Mouse (Mus musculus): Measurements from ENCODE around the gene Scn10a. TPM values are rescaled to one million over a fixed set of nuclear protein-coding genes. Genes with fewer than 3 reads are reported as not detected.

The Scn10a gene
- total and polyA plus RNA-seq, 2 experiments, result not detected

GRCm38 (mm10) chr9:119564803-119565202 is 154.3 kb downstream of the Scn10a start:
- 79% methylated on average over 6 of the region's 6 CpGs for WGBS
- Histone ChIP-seq H3K27ac (replicated peaks; ENCODE audit: insufficient read depth, low read depth, low read length) (no peak overlapping the region), H3K4me3 (ENCODE audit: insufficient read depth, low read depth, low read length) (no peak overlapping the region), H3K36me3 (ENCODE audit: control insufficient read depth, insufficient read depth, low read length) (no peaks in the 10 kb centered on the region), H3K27me3 (ENCODE audit: control insufficient read depth, insufficient read depth, low read length) (0 out of 2 replicates have a peak, but pooled peaks cover 3% of the 10 kb centered on the region), H3K9ac (ENCODE audit: low read depth, low read length) (no peak overlapping the region), H3K4me1 (ENCODE audit: control insufficient read depth, insufficient read depth, low read length) (no peaks in the 10 kb centered on the region), H3K79me2 (ENCODE audit: control insufficient read depth, insufficient read depth, low read length) (no peaks in the 10 kb centered on the region)
- TF ChIP-seq CTCF (IDR thresholded peaks at IDR 0.05; ENCODE audit: low read depth, low read length), result no peak
- TF ChIP-seq POLR2A (IDR thresholded peaks at IDR 0.05; ENCODE audit: extremely low read depth, insufficient read depth, low read length), result no peak
- no peak for DNase-seq (ENCODE audit: extremely low read depth, low read depth, low spot score)

GRCm38 (mm10) chr9:119563617-119564016 is 155.5 kb downstream of the Scn10a start:
- TF ChIP-seq POLR2A (IDR thresholded peaks at IDR 0.05; ENCODE audit: extremely low read depth, insufficient read depth, low read length), result no peak
- no peak for TF ChIP-seq CTCF (IDR thresholded peaks at IDR 0.05; ENCODE audit: low read depth, low read length)

GRCm38 (mm10) chr9:119562256-119562655 is 156.9 kb downstream of the Scn10a start:
- no peak for TF ChIP-seq CTCF (IDR thresholded peaks at IDR 0.05; ENCODE audit: low read depth, low read length)
- TF ChIP-seq POLR2A (IDR thresholded peaks at IDR 0.05; ENCODE audit: extremely low read depth, insufficient read depth, low read length), result no peak
- H3K79me2 ChIP-seq (ENCODE audit: control insufficient read depth, insufficient read depth, low read length), result no peaks in the 10 kb centered on the region
- H3K4me3 ChIP-seq (ENCODE audit: insufficient read depth, low read depth, low read length), result no peak overlapping the region
- no peaks in the 10 kb centered on the region for H3K4me1 ChIP-seq (ENCODE audit: control insufficient read depth, insufficient read depth, low read length)
- no peaks in the 10 kb centered on the region for H3K36me3 ChIP-seq (ENCODE audit: control insufficient read depth, insufficient read depth, low read length)
- 83% methylated on average over 12 of the region's 12 CpGs for WGBS
- DNase-seq (ENCODE audit: extremely low read depth, low read depth, low spot score), result no peak
- no peak overlapping the region for H3K27ac ChIP-seq (replicated peaks; ENCODE audit: insufficient read depth, low read depth, low read length)
- 0 out of 2 replicates have a peak, but pooled peaks cover 3% of the 10 kb centered on the region for H3K27me3 ChIP-seq (ENCODE audit: control insufficient read depth, insufficient read depth, low read length)
- no peak overlapping the region for H3K9ac ChIP-seq (ENCODE audit: low read depth, low read length)

More at GRCm38 (mm10) chr9:119563617-119564016, 155.5 kb downstream of the Scn10a start:
- Histone ChIP-seq H3K4me1 (ENCODE audit: control insufficient read depth, insufficient read depth, low read length) (no peaks in the 10 kb centered on the region), H3K79me2 (ENCODE audit: control insufficient read depth, insufficient read depth, low read length) (no peaks in the 10 kb centered on the region), H3K27me3 (ENCODE audit: control insufficient read depth, insufficient read depth, low read length) (0 out of 2 replicates have a peak, but pooled peaks cover 3% of the 10 kb centered on the region), H3K9ac (ENCODE audit: low read depth, low read length) (no peak overlapping the region), H3K36me3 (ENCODE audit: control insufficient read depth, insufficient read depth, low read length) (no peaks in the 10 kb centered on the region), H3K4me3 (ENCODE audit: insufficient read depth, low read depth, low read length) (no peak overlapping the region), H3K27ac (replicated peaks; ENCODE audit: insufficient read depth, low read depth, low read length) (no peak overlapping the region)
- WGBS, result 54% methylated on average over 6 of the region's 6 CpGs
- no peak for DNase-seq (ENCODE audit: extremely low read depth, low read depth, low spot score)

GRCm38 (mm10) chr9:119561746-119562145 is 157.4 kb downstream of the Scn10a start:
- H3K4me3 ChIP-seq (ENCODE audit: insufficient read depth, low read depth, low read length), result no peak overlapping the region
- H3K4me1 ChIP-seq (ENCODE audit: control insufficient read depth, insufficient read depth, low read length), result no peaks in the 10 kb centered on the region
- no peaks in the 10 kb centered on the region for H3K79me2 ChIP-seq (ENCODE audit: control insufficient read depth, insufficient read depth, low read length)
- H3K27me3 ChIP-seq (ENCODE audit: control insufficient read depth, insufficient read depth, low read length), result 0 out of 2 replicates have a peak, but pooled peaks cover 3% of the 10 kb centered on the region
- no peak overlapping the region for H3K27ac ChIP-seq (replicated peaks; ENCODE audit: insufficient read depth, low read depth, low read length)
- WGBS, result 80% methylated on average over 8 of the region's 8 CpGs
- H3K9ac ChIP-seq (ENCODE audit: low read depth, low read length), result no peak overlapping the region
- TF ChIP-seq CTCF (IDR thresholded peaks at IDR 0.05; ENCODE audit: low read depth, low read length), result no peak
- no peak for TF ChIP-seq POLR2A (IDR thresholded peaks at IDR 0.05; ENCODE audit: extremely low read depth, insufficient read depth, low read length)
- no peaks in the 10 kb centered on the region for H3K36me3 ChIP-seq (ENCODE audit: control insufficient read depth, insufficient read depth, low read length)
- DNase-seq (ENCODE audit: extremely low read depth, low read depth, low spot score), result no peak

- TF ChIP-seq CTCF (IDR thresholded peaks at IDR 0.05; ENCODE audit: low read depth, low read length), result no peak
- no peak for TF ChIP-seq POLR2A (IDR thresholded peaks at IDR 0.05; ENCODE audit: extremely low read depth, insufficient read depth, low read length)
- H3K27me3 ChIP-seq (ENCODE audit: control insufficient read depth, insufficient read depth, low read length), result no peaks in the 10 kb centered on the region
- H3K79me2 ChIP-seq (ENCODE audit: control insufficient read depth, insufficient read depth, low read length), result no peaks in the 10 kb centered on the region
- WGBS, result 80% methylated on average over 16 of the region's 16 CpGs
- no peak overlapping the region for H3K9ac ChIP-seq (ENCODE audit: low read depth, low read length)
- H3K4me1 ChIP-seq (ENCODE audit: control insufficient read depth, insufficient read depth, low read length), result no peaks in the 10 kb centered on the region
- H3K27ac ChIP-seq (replicated peaks; ENCODE audit: insufficient read depth, low read depth, low read length), result no peak overlapping the region
- no peak for DNase-seq (ENCODE audit: extremely low read depth, low read depth, low spot score)
- H3K36me3 ChIP-seq (ENCODE audit: control insufficient read depth, insufficient read depth, low read length), result no peaks in the 10 kb centered on the region
- H3K4me3 ChIP-seq (ENCODE audit: insufficient read depth, low read depth, low read length), result no peak overlapping the region
These were observed 159.4 kb downstream of the Scn10a start for GRCm38 (mm10) chr9:119559537-119560276.

Other genes starting within 250 kb of the Scn10a start
- gene Scn5a, start 140.3 kb downstream of the Scn10a start, total RNA-seq (2014; rRNA removed), result under 0.01 TPM in 1 of 2 replicates, not detected in the other
- not detected in 2 replicates for gene Scn5a, start 140.3 kb downstream of the Scn10a start, polyA plus RNA-seq (2012; rRNA removed)
- gene Scn11a, start 106.1 kb upstream of the Scn10a start, total RNA-seq (2014; rRNA removed), result not detected in 2 replicates
- not detected in 2 replicates for gene Scn11a, start 106.1 kb upstream of the Scn10a start, polyA plus RNA-seq (2012; rRNA removed)
- 23.3 and 24.5 TPM in 2 replicates for gene Wdr48, start 175.6 kb upstream of the Scn10a start, total RNA-seq (2014; rRNA removed)
- 12.5 and 13.3 TPM in 2 replicates for gene Wdr48, start 175.6 kb upstream of the Scn10a start, polyA plus RNA-seq (2012; rRNA removed)
- gene Gorasp1, start 218.2 kb upstream of the Scn10a start, total RNA-seq (2014; rRNA removed), result 10.9 and 11.5 TPM in 2 replicates
- 18.1 and 20.7 TPM in 2 replicates for gene Gorasp1, start 218.2 kb upstream of the Scn10a start, polyA plus RNA-seq (2012; rRNA removed)
- gene Ttc21a, start 218.3 kb upstream of the Scn10a start, total RNA-seq (2014; rRNA removed), result 0.07 TPM in 1 of 2 replicates, not detected in the other
- not detected in 2 replicates for gene Ttc21a, start 218.3 kb upstream of the Scn10a start, polyA plus RNA-seq (2012; rRNA removed)

Data from liver, adult 2 months (tissue).